Mouse (Mus musculus) heart, embryonic 14.5 days (tissue): ENCODE results near the gene Foxa3. TPM values are rescaled to one million over a fixed set of nuclear protein-coding genes. Genes with fewer than 3 reads are reported as not detected.
A peak's percentile ranks its signal among the peaks of the same experiment; 100 is the strongest.
"Not testable (repeated sequence)": the region's sequence is repeated elsewhere in the genome, so short reads cannot be mapped to it uniquely, and the experiment has no call there.

Experiments used
- ATAC-seq: fragments of 200-750 bp; cut with Nextera tagmentation; 2 replicates; pipeline ENCODE4 v1.8.0; 2017; ENCODE audit warnings: low read depth, moderate TSS enrichment; ENCODE audit not compliant: insufficient number of reproducible peaks, insufficient read depth, low FRiP score
- H3K27ac ChIP-seq, 2 experiments: fragments of 200-500 bp in 1 of 2; fragments of 300-500 bp in 1 of 2; sonication (generic) in 1 of 2; replicated peaks in 1 of 2; 2 replicates each; pipeline ENCODE4 v1.5.1; 2012 to 2014; ENCODE audit warnings: low read depth in 2 of 2, low read length in 2 of 2, control low read depth in 1 of 2, mild to moderate bottlenecking in 1 of 2, mixed read lengths in 1 of 2; ENCODE audit not compliant: control insufficient read depth in 1 of 2, insufficient read depth in 1 of 2
- H3K27me3 ChIP-seq: fragments of 300-500 bp; sonication (generic); 2 replicates; pipeline ENCODE4 v1.6.1; 2014; ENCODE audit warnings: mild to moderate bottlenecking, low read length, control low read depth; ENCODE audit not compliant: control insufficient read depth, insufficient read depth
- H3K36me3 ChIP-seq: fragments of 300-500 bp; sonication (generic); 2 replicates; pipeline ENCODE4 v1.6.1; 2014; ENCODE audit warnings: mild to moderate bottlenecking, control low read depth, low read length, mixed read lengths; ENCODE audit not compliant: control insufficient read depth, insufficient read depth
- H3K4me1 ChIP-seq, 2 experiments: fragments of 200-500 bp in 1 of 2; fragments of 300-500 bp in 1 of 2; sonication (generic) in 1 of 2; 2 replicates each; pipeline ENCODE4 v1.6.1; 2012 to 2014; ENCODE audit warnings: low read length in 2 of 2, control low read depth in 1 of 2, mixed read lengths in 1 of 2; ENCODE audit not compliant: control insufficient read depth in 2 of 2, insufficient read depth in 2 of 2
- H3K4me2 ChIP-seq: fragments of 300-500 bp; sonication (generic); 2 replicates; pipeline ENCODE4 v1.6.1; 2014; ENCODE audit warnings: mild to moderate bottlenecking, low read length
- H3K4me3 ChIP-seq, 2 experiments: fragments of 200-500 bp in 1 of 2; fragments of 300-500 bp in 1 of 2; sonication (generic) in 1 of 2; 2 replicates each; pipeline ENCODE4 v1.5.1; 2012 to 2014; ENCODE audit warnings: low read length in 2 of 2, mild to moderate bottlenecking in 2 of 2, control low read depth in 1 of 2, low read depth in 1 of 2, moderate library complexity in 1 of 2; ENCODE audit not compliant: control insufficient read depth in 1 of 2, insufficient read depth in 1 of 2
- H3K9ac ChIP-seq: fragments of 300-500 bp; sonication (generic); 2 replicates; pipeline ENCODE4 v1.6.1; 2014; ENCODE audit warnings: mild to moderate bottlenecking, low read length
- H3K9me3 ChIP-seq: fragments of 300-500 bp; sonication (generic); 2 replicates; pipeline ENCODE4 v1.6.1; 2016; ENCODE audit warnings: low read length, control low read depth; ENCODE audit not compliant: control insufficient read depth
- WGBS: fragments of 180-500 bp; shearing (Covaris S2); extraction: QIAGEN DNeasy Blood & Tissue Kit; methylation state at CpG from one replicate; pipeline ENCODE4 v1.1.7; 2014; 5-methylcytosine and 5-hydroxymethylcytosine counted together
- polyA plus RNA-seq: library from polyadenylated mRNA; unstranded; fragments of >200 nt; fragmentation: Nextera tagmentation; extraction: Ambion mirVana; gene quantifications from 2 replicates; pipeline ENCODE4 v1.2.1, GENCODE M21; 2014

Foxa3 gene
- not detected in 2 replicates for polyA plus RNA-seq

GRCm38 (mm10) chr7:19023357-19023814, at the start of gene Foxa3:
Foxa3 (minus strand) TSS chr7:19023538.
- Histone ChIP-seq H3K9me3 (no peaks in the 10 kb centered on the region), H3K27ac (peak within 1 kb of the TSS in 1 of 2 experiments; percentile 59; a peak in 2 of 4 replicates), H3K27me3 (peaks cover 37% of the 10 kb centered on the region), H3K9ac (peak within 1 kb of the TSS; percentile 97), H3K4me3 (peak within 1 kb of the TSS; percentile 95 to 99), H3K4me2 (peak within 1 kb of the TSS; percentile 87), H3K36me3 (no peaks in the 10 kb centered on the region; the same call in 1 of the 2 replicates), H3K4me1 (peaks cover 7 to 22% of the 10 kb centered on the region in 2 experiments)
- 3% methylated on average over 30 of the region's 30 CpGs for WGBS
- 0 out of 2 replicates have a peak, but pooled peaks have one; percentile 6 for ATAC-seq

- H3K4me1 ChIP-seq, H3K36me3 ChIP-seq, H3K4me2 ChIP-seq, H3K9ac ChIP-seq, H3K9me3 ChIP-seq, H3K4me3 ChIP-seq, ATAC-seq, H3K27ac ChIP-seq: not testable (repeated sequence)
- 51% methylated on average over 3 of the region's 3 CpGs for WGBS
- H3K27me3 ChIP-seq: peaks cover 15% of the 10 kb centered on the region
These were observed 47.7 kb upstream of the Foxa3 start for GRCm38 (mm10) chr7:19071024-19071423.

- H3K4me3 ChIP-seq: no peak overlapping the region
- peaks cover 30% of the 10 kb centered on the region for H3K27me3 ChIP-seq
- no peak overlapping the region for H3K4me2 ChIP-seq
- H3K27ac ChIP-seq: no peak overlapping the region
- H3K36me3 ChIP-seq: no peaks in the 10 kb centered on the region
- no peaks in the 10 kb centered on the region for H3K9me3 ChIP-seq
- H3K4me1 ChIP-seq: no peaks in the 10 kb centered on the region
- 49% methylated on average over 3 of the region's 3 CpGs for WGBS
- no peak overlapping the region for H3K9ac ChIP-seq
- no peak for ATAC-seq
These were observed 46.2 kb upstream of the Foxa3 start for GRCm38 (mm10) chr7:19069500-19069899.

GRCm38 (mm10) chr7:19068707-19069106, 45.4 kb upstream of the Foxa3 start:
- Histone ChIP-seq H3K9me3 (no peaks in the 10 kb centered on the region), H3K4me3 (no peak overlapping the region), H3K27me3 (peaks cover 34% of the 10 kb centered on the region), H3K4me1 (no peaks in the 10 kb centered on the region), H3K9ac (no peak overlapping the region), H3K27ac (no peak overlapping the region), H3K4me2 (no peak overlapping the region), H3K36me3 (no peaks in the 10 kb centered on the region)
- ATAC-seq: no peak
- WGBS: 1% methylated on average over 2 of the region's 2 CpGs

- no peaks in the 10 kb centered on the region for H3K4me1 ChIP-seq
- H3K27ac ChIP-seq: no peak overlapping the region
- H3K27me3 ChIP-seq: peaks cover 34% of the 10 kb centered on the region
- no peak overlapping the region for H3K4me2 ChIP-seq
- 60% methylated on average over 11 of the region's 14 CpGs for WGBS
- no peaks in the 10 kb centered on the region for H3K36me3 ChIP-seq
- ATAC-seq: no peak
- H3K9me3 ChIP-seq: no peaks in the 10 kb centered on the region
- no peak overlapping the region for H3K9ac ChIP-seq
- H3K4me3 ChIP-seq: no peak overlapping the region
These were observed 44.6 kb upstream of the Foxa3 start for GRCm38 (mm10) chr7:19067935-19068334.

GRCm38 (mm10) chr7:19067063-19067462, 43.7 kb upstream of the Foxa3 start:
- Histone ChIP-seq H3K27ac (no peak overlapping the region), H3K27me3 (peaks cover 34% of the 10 kb centered on the region), H3K4me1 (no peaks in the 10 kb centered on the region), H3K9me3 (no peaks in the 10 kb centered on the region), H3K9ac (no peak overlapping the region), H3K4me2 (no peak overlapping the region), H3K36me3 (no peaks in the 10 kb centered on the region), H3K4me3 (no peak overlapping the region)
- 43% methylated on average over 14 of the region's 14 CpGs for WGBS
- ATAC-seq: no peak

GRCm38 (mm10) chr7:19065896-19066295, 42.6 kb upstream of the Foxa3 start:
- no peaks in the 10 kb centered on the region for H3K9me3 ChIP-seq
- no peak overlapping the region for H3K9ac ChIP-seq
- no peak overlapping the region for H3K27ac ChIP-seq
- H3K4me2 ChIP-seq: peak overlapping the region; percentile 12; the same call in 1 of the 2 replicates
- no peak for ATAC-seq
- no peaks in the 10 kb centered on the region for H3K4me1 ChIP-seq
- no peaks in the 10 kb centered on the region for H3K36me3 ChIP-seq
- peaks cover 34% of the 10 kb centered on the region for H3K27me3 ChIP-seq
- no peak overlapping the region for H3K4me3 ChIP-seq
- WGBS: 43% methylated on average over 13 of the region's 13 CpGs

- no peak for ATAC-seq
- Histone ChIP-seq H3K9ac (no peak overlapping the region), H3K4me1 (peaks cover 0 to 5% of the 10 kb centered on the region in 2 experiments; a peak in 1 of 4 replicates), H3K27ac (no peak overlapping the region), H3K27me3 (no peaks in the 10 kb centered on the region), H3K4me2 (no peak overlapping the region), H3K9me3 (no peaks in the 10 kb centered on the region), H3K36me3 (peaks cover 10% of the 10 kb centered on the region), H3K4me3 (no peak overlapping the region)
- WGBS: 81% methylated on average over 10 of the region's 10 CpGs
These were observed 34.1 kb upstream of the Foxa3 start for GRCm38 (mm10) chr7:19057405-19057804.
